Mouse (Mus musculus) liver, embryonic 16.5 days (tissue): ENCODE measurements around the gene Rplp2. TPM values are rescaled to one million over a fixed set of nuclear protein-coding genes. Genes with fewer than 3 reads are reported as not detected.

Experiments
- ATAC-seq: fragments of 200-750 bp; cut with Nextera tagmentation; 2 replicates; pipeline ENCODE4 v1.8.0; 2017; ENCODE audit warnings: low read depth, mild to moderate bottlenecking, moderate number of reproducible peaks, moderate library complexity
- H3K27ac ChIP-seq: fragments of 300-500 bp; sonication (generic); 2 replicates; pipeline ENCODE4 v1.5.1; 2014; ENCODE audit warnings: mild to moderate bottlenecking, low read length
- H3K27me3 ChIP-seq: fragments of 300-500 bp; sonication (generic); 2 replicates; pipeline ENCODE4 v1.6.1; 2014; ENCODE audit warnings: low read depth, low read length, mixed read lengths; ENCODE audit not compliant: control insufficient read depth, insufficient read depth
- H3K36me3 ChIP-seq: fragments of 300-500 bp; sonication (generic); 2 replicates; pipeline ENCODE4 v1.6.1; 2014; ENCODE audit warnings: mild to moderate bottlenecking; ENCODE audit not compliant: control insufficient read depth, insufficient read depth
- H3K4me1 ChIP-seq: fragments of 300-500 bp; sonication (generic); 2 replicates; pipeline ENCODE4 v1.6.1; 2014; ENCODE audit warnings: low read depth, low read length, mixed read lengths; ENCODE audit not compliant: control insufficient read depth
- H3K4me2 ChIP-seq: fragments of 300-500 bp; sonication (generic); 2 replicates; pipeline ENCODE4 v1.6.1; 2014; ENCODE audit warnings: low read depth, low read length, mixed read lengths
- H3K4me3 ChIP-seq: fragments of 300-500 bp; sonication (generic); 2 replicates; pipeline ENCODE4 v1.5.1; 2014; ENCODE audit warnings: low read depth, mild to moderate bottlenecking, low read length
- H3K9ac ChIP-seq: fragments of 300-500 bp; sonication (generic); 2 replicates; pipeline ENCODE4 v1.6.1; 2014; ENCODE audit warnings: low read depth, low read length
- H3K9me3 ChIP-seq: fragments of 300-500 bp; sonication (generic); replicated peaks from 2 replicates; pipeline ENCODE4 v1.6.1; 2016; ENCODE audit warnings: low read length; ENCODE audit not compliant: control insufficient read depth
- WGBS: fragments of 180-500 bp; shearing (Covaris S2); extraction: QIAGEN DNeasy Blood & Tissue Kit; methylation state at CpG from one replicate; pipeline ENCODE4 v1.1.7; 2014; ENCODE audit not compliant: insufficient replicate concordance; 5-methylcytosine and 5-hydroxymethylcytosine counted together
- polyA plus RNA-seq: library from polyadenylated mRNA; unstranded; fragments of >200 nt; fragmentation: Nextera tagmentation; extraction: Ambion mirVana; gene quantifications from 2 replicates; pipeline ENCODE4 v1.2.1, GENCODE M21; 2015

Rplp2 gene
- polyA plus RNA-seq, 1 experiment from 2014 or later, result 644 TPM

GRCm38 (mm10) chr7:141455610-141456314 lies 8.6 kb downstream of the Rplp2 start:
- peak overlapping the region; percentile 81 for H3K9ac ChIP-seq
- H3K27me3 ChIP-seq, result peaks cover 11% of the 10 kb centered on the region
- peaks cover 12% of the 10 kb centered on the region for H3K36me3 ChIP-seq
- peak overlapping the region; percentile 100 for H3K4me2 ChIP-seq
- WGBS, result 2% methylated on average over 23 of the region's 23 CpGs
- peak overlapping the region; percentile 92 for H3K27ac ChIP-seq
- peak overlapping the region; percentile 90 for H3K4me3 ChIP-seq
- no peaks in the 10 kb centered on the region for H3K9me3 ChIP-seq
- peak; percentile 40 for ATAC-seq
- peaks cover 27% of the 10 kb centered on the region for H3K4me1 ChIP-seq

- no peak overlapping the region for H3K4me2 ChIP-seq
- ATAC-seq, result no peak
- H3K9ac ChIP-seq, result no peak overlapping the region
- WGBS, result 74% methylated on average over 6 of the region's 6 CpGs
- H3K4me1 ChIP-seq, result peaks cover 27% of the 10 kb centered on the region
- peaks cover 3% of the 10 kb centered on the region for H3K36me3 ChIP-seq
- H3K27ac ChIP-seq, result peak overlapping the region; percentile 12; the same call in 1 of the 2 replicates
- no peak overlapping the region for H3K4me3 ChIP-seq
- peaks cover 21% of the 10 kb centered on the region for H3K27me3 ChIP-seq
- no peaks in the 10 kb centered on the region for H3K9me3 ChIP-seq
These were observed 9.6 kb downstream of the Rplp2 start for GRCm38 (mm10) chr7:141456739-141457138.

- Histone ChIP-seq H3K4me3 (no peak overlapping the region), H3K36me3 (no peaks in the 10 kb centered on the region), H3K4me2 (no peak overlapping the region), H3K27me3 (peaks cover 26% of the 10 kb centered on the region), H3K27ac (no peak overlapping the region), H3K9ac (no peak overlapping the region), H3K4me1 (peaks cover 24% of the 10 kb centered on the region), H3K9me3 (no peaks in the 10 kb centered on the region)
- ATAC-seq, result no peak
- WGBS, result 83% methylated on average over 14 of the region's 14 CpGs
These were observed 10.1 kb downstream of the Rplp2 start for GRCm38 (mm10) chr7:141457236-141457635.

GRCm38 (mm10) chr7:141457986-141458660 lies 11.0 kb downstream of the Rplp2 start:
- Histone ChIP-seq H3K4me1 (peaks cover 24% of the 10 kb centered on the region), H3K27me3 (peaks cover 35% of the 10 kb centered on the region), H3K9ac (no peak overlapping the region), H3K9me3 (no peaks in the 10 kb centered on the region), H3K4me3 (no peak overlapping the region), H3K4me2 (no peak overlapping the region), H3K27ac (no peak overlapping the region), H3K36me3 (no peaks in the 10 kb centered on the region)
- 71% methylated on average over 15 of the region's 15 CpGs for WGBS
- ATAC-seq, result no peak

GRCm38 (mm10) chr7:141458661-141459060 lies 11.5 kb downstream of the Rplp2 start:
- H3K4me2 ChIP-seq, result no peak overlapping the region
- no peak overlapping the region for H3K27ac ChIP-seq
- ATAC-seq, result no peak
- H3K9me3 ChIP-seq, result no peaks in the 10 kb centered on the region
- no peak overlapping the region for H3K9ac ChIP-seq
- peaks cover 24% of the 10 kb centered on the region for H3K4me1 ChIP-seq
- H3K4me3 ChIP-seq, result no peak overlapping the region
- no peaks in the 10 kb centered on the region for H3K36me3 ChIP-seq
- peaks cover 40% of the 10 kb centered on the region for H3K27me3 ChIP-seq
- 78% methylated on average over 11 of the region's 11 CpGs for WGBS

- H3K27me3 ChIP-seq, result peaks cover 47% of the 10 kb centered on the region
- H3K4me2 ChIP-seq, result no peak overlapping the region
- no peaks in the 10 kb centered on the region for H3K36me3 ChIP-seq
- H3K4me1 ChIP-seq, result peaks cover 25% of the 10 kb centered on the region
- 83% methylated on average over 17 of the region's 17 CpGs for WGBS
- no peak overlapping the region for H3K4me3 ChIP-seq
- no peak for ATAC-seq
- no peaks in the 10 kb centered on the region for H3K9me3 ChIP-seq
- H3K27ac ChIP-seq, result no peak overlapping the region
- H3K9ac ChIP-seq, result no peak overlapping the region
These were observed 12.1 kb downstream of the Rplp2 start for GRCm38 (mm10) chr7:141459301-141459711.

GRCm38 (mm10) chr7:141460001-141460390 lies 12.8 kb downstream of the Rplp2 start:
- H3K4me2 ChIP-seq, result no peak overlapping the region
- peaks cover 26% of the 10 kb centered on the region for H3K4me1 ChIP-seq
- 71% methylated on average over 5 of the region's 5 CpGs for WGBS
- no peak overlapping the region for H3K4me3 ChIP-seq
- no peaks in the 10 kb centered on the region for H3K36me3 ChIP-seq
- no peak overlapping the region for H3K9ac ChIP-seq
- H3K27me3 ChIP-seq, result peaks cover 54% of the 10 kb centered on the region
- no peaks in the 10 kb centered on the region for H3K9me3 ChIP-seq
- ATAC-seq, result no peak
- no peak overlapping the region for H3K27ac ChIP-seq

- H3K9me3 ChIP-seq, result no peaks in the 10 kb centered on the region
- peak within 1 kb of the TSS; percentile 68 for H3K4me2 ChIP-seq
- 59% methylated on average over 15 of the region's 15 CpGs for whole genome bisulfite sequencing
- H3K9ac ChIP-seq, result peak within 1 kb of the TSS; percentile 28; the same call in 1 of the 2 replicates
- peaks cover 59% of the 10 kb centered on the region for H3K27me3 ChIP-seq
- peak within 1 kb of the TSS; percentile 57 for H3K4me3 ChIP-seq
- no peaks in the 10 kb centered on the region for H3K36me3 ChIP-seq
- no peak for ATAC-seq
- H3K27ac ChIP-seq, result no peak within 1 kb of the TSS
- peaks cover 28% of the 10 kb centered on the region for H3K4me1 ChIP-seq
These were observed 13.4 kb downstream of the Rplp2 start, which contains the start of gene Cracr2b for GRCm38 (mm10) chr7:141460391-141461113. TSS of gene Cracr2b (plus strand) at chr7:141461094.
